Mouse (Mus musculus) heart, postnatal 0 days (tissue): ENCODE data around the gene Bud23. TPM values are rescaled to one million over a fixed set of nuclear protein-coding genes. Genes with fewer than 3 reads are reported as not detected.

Experiments used
- ATAC-seq: fragments of 200-750 bp; cut with Nextera tagmentation; 2 replicates; pipeline ENCODE4 v1.8.0; 2017; ENCODE audit warnings: low read depth, moderate number of reproducible peaks, moderate library complexity; ENCODE audit not compliant: insufficient read depth
- DNase-seq: peaks from one replicate; pipeline ENCODE4 v3.0.0-alpha.2; 2016; ENCODE audit warnings: low spot score
- H3K27ac ChIP-seq: fragments of 300-500 bp; sonication (generic); 2 replicates; pipeline ENCODE4 v1.5.1; 2014; ENCODE audit warnings: low read depth, mild to moderate bottlenecking
- H3K27me3 ChIP-seq: fragments of 300-500 bp; sonication (generic); 2 replicates; pipeline ENCODE4 v1.6.1; 2014; ENCODE audit warnings: low read length, mixed read lengths; ENCODE audit not compliant: control insufficient read depth, insufficient read depth
- H3K36me3 ChIP-seq: fragments of 300-500 bp; sonication (generic); replicated peaks from 2 replicates; pipeline ENCODE4 v1.6.1; 2014; ENCODE audit warnings: low read length, mixed read lengths; ENCODE audit not compliant: control insufficient read depth, insufficient read depth
- H3K4me1 ChIP-seq: fragments of 300-500 bp; sonication (generic); 2 replicates; pipeline ENCODE4 v1.6.1; 2014; ENCODE audit warnings: antibody characterized with exemption; ENCODE audit not compliant: control insufficient read depth, insufficient read depth
- H3K4me2 ChIP-seq: fragments of 300-500 bp; sonication (generic); 2 replicates; pipeline ENCODE4 v1.6.1; 2014; ENCODE audit warnings: low read depth, mild to moderate bottlenecking, low read length, moderate library complexity
- H3K4me3 ChIP-seq: fragments of 300-500 bp; sonication (generic); 2 replicates; pipeline ENCODE4 v1.5.1; 2014; ENCODE audit warnings: low read depth, low read length
- H3K9ac ChIP-seq: fragments of 300-500 bp; sonication (generic); replicated peaks from 2 replicates; pipeline ENCODE4 v1.6.1; 2014; ENCODE audit warnings: low read depth, low read length, mixed read lengths
- H3K9me3 ChIP-seq: fragments of 300-500 bp; sonication (generic); replicated peaks from 2 replicates; pipeline ENCODE4 v1.6.1; 2016; ENCODE audit warnings: low read length; ENCODE audit not compliant: control insufficient read depth
- CTCF ChIP-seq: IDR thresholded peaks from 2 replicates; pipeline ENCODE4 v1.5.1; 2016; ENCODE audit warnings: antibody characterized with exemption, control low read depth, low read depth
- EP300 ChIP-seq: IDR thresholded peaks from 2 replicates; pipeline ENCODE4 v1.6.1; 2016; ENCODE audit warnings: antibody characterized with exemption, low read depth
- WGBS: fragments of 180-500 bp; shearing (Covaris S2); extraction: QIAGEN DNeasy Blood & Tissue Kit; methylation state at CpG from one replicate; pipeline ENCODE4 v1.1.7; 2014; 5-methylcytosine and 5-hydroxymethylcytosine counted together
- polyA plus RNA-seq: library from polyadenylated mRNA; unstranded; fragments of >200 nt; fragmentation: Nextera tagmentation; extraction: Ambion mirVana; gene quantifications from 2 replicates; pipeline ENCODE4 v1.2.1, GENCODE M21; 2015
- total RNA-seq: library from RNA; depleted of rRNA; stranded (reverse); fragments of >200 nt; gene quantifications from 2 replicates; pipeline ENCODE4 v1.2.3, GENCODE M21; 2014; ENCODE audit warnings: low replicate concordance

The Bud23 gene
- total and polyA plus RNA-seq, 2 experiments from 2014 or later = 38.2 to 49.6 TPM

GRCm38 (mm10) chr5:135107521-135108501 lies 43.1 kb upstream of the Bud23 start:
- H3K9ac ChIP-seq = 0 out of 2 replicates have a peak overlapping the region, but pooled peaks have one; percentile 38
- H3K27ac ChIP-seq = peak overlapping the region; percentile 28
- WGBS = 10% methylated on average over 40 of the region's 40 CpGs
- DNase-seq (peak; percentile 59), ATAC-seq (peak; percentile 70)
- H3K4me1 ChIP-seq = peaks cover 5% of the 10 kb centered on the region; the same call in 1 of the 2 replicates
- TF ChIP-seq EP300 (peak; percentile 34; the same call in 1 of the 2 replicates), CTCF (peak; percentile 57)
- peaks cover 39% of the 10 kb centered on the region for H3K27me3 ChIP-seq
- no peaks in the 10 kb centered on the region for H3K36me3 ChIP-seq
- peak overlapping the region; percentile 83 for H3K4me2 ChIP-seq
- H3K4me3 ChIP-seq = peak overlapping the region; percentile 58
- H3K9me3 ChIP-seq = no peaks in the 10 kb centered on the region

GRCm38 (mm10) chr5:135106758-135107256 lies 42.0 kb upstream of the Bud23 start:
- 1% methylated on average over 48 of the region's 48 CpGs for WGBS

GRCm38 (mm10) chr5:135103999-135104660 lies 39.4 kb upstream of the Bud23 start:
- H3K27ac ChIP-seq = no peak overlapping the region
- ATAC-seq (no peak), DNase-seq (no peak)
- peaks cover 42% of the 10 kb centered on the region for H3K27me3 ChIP-seq
- peaks cover 5% of the 10 kb centered on the region; the same call in 1 of the 2 replicates for H3K4me1 ChIP-seq
- no peak for TF ChIP-seq EP300
- TF ChIP-seq CTCF = peak; percentile 55
- no peaks in the 10 kb centered on the region for H3K36me3 ChIP-seq
- H3K9ac ChIP-seq = no peak overlapping the region
- H3K9me3 ChIP-seq = no peaks in the 10 kb centered on the region
- no peak overlapping the region for H3K4me2 ChIP-seq
- H3K4me3 ChIP-seq = no peak overlapping the region
- WGBS = 57% methylated on average over 11 of the region's 11 CpGs

More at GRCm38 (mm10) chr5:135106758-135107256, 42.0 kb upstream of the Bud23 start:
- Histone ChIP-seq H3K36me3 (no peaks in the 10 kb centered on the region), H3K4me1 (peaks cover 5% of the 10 kb centered on the region; the same call in 1 of the 2 replicates), H3K27ac (peak overlapping the region; percentile 11; the same call in 1 of the 2 replicates), H3K9me3 (no peaks in the 10 kb centered on the region), H3K27me3 (peaks cover 39% of the 10 kb centered on the region), H3K4me2 (peak overlapping the region; percentile 83), H3K4me3 (peak overlapping the region; percentile 58), H3K9ac (peak overlapping the region; percentile 38)
- DNase-seq = peak; percentile 93
- TF ChIP-seq CTCF (no peak), EP300 (no peak)
- ATAC-seq = peak; percentile 86

- H3K36me3 ChIP-seq = no peaks in the 10 kb centered on the region
- no peak overlapping the region for H3K4me3 ChIP-seq
- WGBS = 64% methylated on average over 1 of the region's 1 CpGs
- no peaks in the 10 kb centered on the region for H3K9me3 ChIP-seq
- TF ChIP-seq CTCF (no peak), EP300 (no peak)
- H3K27ac ChIP-seq = no peak overlapping the region
- no peak overlapping the region for H3K9ac ChIP-seq
- no peak for DNase-seq
- no peaks in the 10 kb centered on the region for H3K4me1 ChIP-seq
- no peak overlapping the region for H3K4me2 ChIP-seq
- no peak for ATAC-seq
- peaks cover 24% of the 10 kb centered on the region for H3K27me3 ChIP-seq
Measured at GRCm38 (mm10) chr5:135100981-135101380, 36.2 kb upstream of the Bud23 start.

- H3K36me3 ChIP-seq = no peaks in the 10 kb centered on the region
- no peaks in the 10 kb centered on the region for H3K9me3 ChIP-seq
- H3K4me1 ChIP-seq = no peaks in the 10 kb centered on the region
- DNase-seq (no peak), ATAC-seq (no peak)
- H3K9ac ChIP-seq = no peak within 1 kb of the TSS
- TF ChIP-seq EP300 (no peak), CTCF (no peak)
- H3K27ac ChIP-seq = no peak within 1 kb of the TSS
- no peak within 1 kb of the TSS for H3K4me2 ChIP-seq
- 4% methylated on average over 31 of the region's 39 CpGs for WGBS
- 0 out of 2 replicates have a peak within 1 kb of the TSS, but pooled peaks have one; percentile 9 for H3K4me3 ChIP-seq
- peaks cover 52% of the 10 kb centered on the region for H3K27me3 ChIP-seq
Measured at GRCm38 (mm10) chr5:135089653-135090052, 24.9 kb upstream of the Bud23 start, which contains the start of gene Mlxipl. Gene Mlxipl, plus strand, starts transcription at chr5:135089890.
